Mouse (Mus musculus) R1 (cell line): Measurements from ENCODE around the gene Rex1bd.
A peak's percentile ranks its signal among the peaks of the same experiment; 100 is the strongest.

Source experiments
- DNase-seq: peaks from one replicate; pipeline ENCODE4 v3.0.0-alpha.2; 2018; ENCODE audit warnings: low read depth, low spot score

Rex1bd gene

DNA sequence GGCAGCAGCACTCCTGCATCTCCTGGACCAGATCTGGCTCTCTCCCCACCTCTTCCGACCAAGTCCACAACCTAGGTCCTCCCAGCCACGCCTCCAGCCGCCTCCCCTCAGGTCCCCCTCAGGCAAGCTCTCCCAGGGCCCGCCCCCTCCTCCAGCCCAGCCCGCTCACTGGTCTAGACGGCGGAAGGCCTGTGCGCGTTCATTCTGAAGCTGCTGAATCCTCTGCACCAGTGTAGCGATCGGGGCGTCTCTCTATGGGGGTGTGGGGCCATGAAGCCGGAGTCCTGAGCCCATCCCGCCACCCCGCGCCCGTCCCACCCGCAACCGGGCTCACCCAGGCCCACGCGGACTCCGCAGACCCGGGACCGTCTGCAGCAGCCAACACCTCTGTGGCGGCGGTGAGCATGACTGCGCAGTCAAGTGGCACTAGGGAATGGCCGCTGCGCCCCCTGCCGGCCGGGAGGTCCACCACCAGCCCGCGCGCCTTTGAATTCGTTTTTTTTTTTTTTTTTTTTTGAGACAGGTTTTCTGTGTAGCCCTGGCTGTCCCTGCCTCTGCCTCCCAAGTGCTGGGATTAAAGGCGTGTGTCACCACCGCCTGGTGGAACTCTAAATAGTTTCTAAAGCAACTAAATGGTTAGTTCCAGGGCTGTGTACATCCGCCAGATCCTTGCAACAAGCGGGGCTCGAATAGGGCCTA, at the start of gene Rex1bd:
Gene Rex1bd, minus strand, starts transcription at position 425 of the 699 bp plus-strand sequence.
- peak; percentile 99 for DNase-seq

DNA sequence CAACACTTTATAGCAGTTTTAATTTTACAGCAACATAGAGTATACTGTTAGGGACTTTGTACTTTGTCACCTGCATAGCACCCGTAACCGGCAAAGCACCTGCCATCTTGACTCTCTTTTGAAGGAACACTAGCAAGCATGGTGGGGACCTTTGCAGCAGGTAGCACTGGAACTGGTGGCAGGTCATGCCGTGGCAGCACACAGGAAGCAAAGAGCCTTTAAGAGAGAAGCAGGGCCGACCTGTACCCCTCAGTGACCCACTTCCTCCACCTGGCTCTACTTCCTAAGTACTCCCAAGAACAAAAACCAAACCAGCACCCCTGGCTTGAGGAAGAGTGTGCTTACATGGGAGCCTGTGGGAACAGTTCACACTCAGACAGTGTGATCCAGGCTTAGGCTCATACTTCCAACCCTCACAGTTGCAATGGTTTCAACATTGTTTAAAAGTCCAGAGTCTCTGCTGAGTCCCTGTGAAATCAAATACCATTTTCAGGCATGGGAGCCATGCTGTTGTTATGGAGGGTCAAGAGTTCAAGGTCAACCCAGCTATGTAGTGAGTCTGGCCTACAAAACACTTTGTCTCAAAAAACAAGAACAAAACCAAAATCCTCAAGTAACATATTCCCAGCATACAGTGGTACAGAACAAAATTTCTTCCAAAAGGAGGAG, 48.7 kb upstream of the Rex1bd start:
- DNase-seq, result peak; percentile 79

DNA sequence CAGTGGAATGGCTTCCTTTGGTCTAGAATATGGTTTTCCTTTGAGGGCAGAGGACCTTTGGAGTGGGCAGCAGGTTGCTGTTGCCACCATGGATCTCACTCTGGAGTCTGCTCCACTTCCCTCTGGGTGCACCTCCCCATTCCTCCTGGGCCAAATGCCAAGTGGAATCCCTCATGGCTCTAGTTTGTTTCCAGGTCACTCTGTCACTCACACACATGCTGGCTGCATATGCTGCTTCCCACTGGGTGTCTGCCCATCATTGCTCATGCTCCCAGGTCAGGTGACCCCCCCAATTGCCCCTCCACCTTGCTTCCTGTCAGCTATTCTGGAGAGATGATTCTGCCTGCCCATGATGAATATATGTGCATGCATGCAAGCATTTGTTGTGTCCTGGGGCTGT, 47.2 kb upstream of the Rex1bd start:
- DNase-seq, result no peak

DNA sequence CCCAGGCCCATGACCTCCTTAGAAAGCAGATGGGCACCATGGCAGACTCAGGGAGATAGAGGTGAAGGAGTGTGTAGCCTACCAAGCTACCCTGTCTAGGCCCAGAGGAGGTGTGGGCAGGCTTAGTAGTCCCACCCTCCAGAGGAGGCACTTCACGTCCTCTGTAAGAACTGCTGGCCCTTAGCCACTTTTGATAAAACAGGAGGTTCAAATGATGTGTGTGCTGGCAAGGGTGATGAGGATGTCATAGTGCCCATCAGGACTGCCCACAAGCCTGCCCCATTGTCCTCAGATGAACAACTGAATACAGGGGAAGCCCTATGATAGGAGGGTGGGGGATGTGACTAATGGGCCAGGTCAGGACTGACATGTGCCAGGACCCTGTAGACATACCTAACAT, 46.3 kb upstream of the Rex1bd start:
- no peak for DNase-seq

DNA sequence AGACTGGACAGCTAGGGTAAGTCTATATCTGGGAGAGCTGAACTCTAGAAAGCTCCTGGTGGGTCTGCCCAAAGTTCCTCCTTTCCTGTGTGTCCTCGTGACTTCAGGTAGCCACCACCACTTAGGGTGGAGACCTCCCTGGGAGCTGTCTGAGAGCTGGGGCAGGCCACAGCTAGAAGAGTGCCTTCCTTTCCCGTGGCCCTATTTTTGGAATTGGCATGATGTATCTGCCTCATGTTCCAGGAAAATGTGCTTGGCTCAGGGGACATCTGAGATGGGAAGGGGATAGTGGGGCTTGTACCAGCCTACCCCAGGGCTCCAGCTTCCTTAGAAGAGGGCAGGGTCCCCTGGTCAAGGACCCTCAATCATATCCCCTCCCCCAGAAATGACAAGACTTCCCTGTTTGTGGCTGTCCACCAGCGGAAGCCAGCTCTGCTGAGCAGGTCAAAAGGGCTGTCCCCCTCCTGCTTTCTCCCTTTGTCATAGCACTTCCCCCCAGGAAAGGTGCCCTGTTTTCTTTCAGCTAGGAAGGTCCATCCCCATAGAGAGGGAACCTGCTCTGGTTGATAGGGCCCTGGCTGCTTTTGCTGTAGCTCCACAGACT, 45.1 kb upstream of the Rex1bd start:
- DNase-seq, result no peak

DNA sequence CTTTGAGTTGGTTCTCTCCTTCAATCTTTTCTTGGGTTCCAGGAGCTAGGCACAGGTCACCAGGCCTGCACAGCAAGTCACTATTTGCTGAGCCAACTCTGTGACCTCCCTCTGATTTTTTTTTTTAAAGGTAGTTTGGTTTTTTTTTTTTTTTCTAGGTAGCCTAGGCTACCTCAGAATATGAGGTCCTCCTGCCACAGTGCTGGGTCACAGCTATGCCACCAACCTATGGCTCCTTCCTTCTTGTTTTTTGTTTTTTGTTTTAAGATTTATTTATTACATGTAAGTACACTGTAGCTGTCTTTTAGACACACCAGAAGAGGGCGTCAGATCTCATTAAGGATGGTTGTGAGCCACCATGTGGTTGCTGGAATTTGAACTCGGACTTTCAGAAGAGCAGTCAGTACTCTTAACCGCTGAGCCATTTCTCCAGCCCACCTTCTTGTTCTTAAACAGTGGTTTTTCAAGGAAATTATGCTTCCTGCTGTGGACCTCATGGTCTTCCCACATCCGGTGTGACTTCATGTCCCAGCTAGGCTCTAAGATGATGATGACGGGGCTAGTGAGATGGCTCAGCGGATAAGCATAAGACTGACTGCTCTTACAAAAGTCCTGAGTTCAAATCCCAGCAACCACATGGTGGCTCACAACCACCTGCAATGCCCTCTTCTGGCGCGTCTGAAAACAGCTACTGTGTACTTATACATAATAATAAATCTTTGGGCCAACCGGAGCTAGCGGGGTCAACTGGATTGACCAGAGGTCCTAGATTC, 43.0 kb upstream of the Rex1bd start:
- no peak for DNase-seq

DNA sequence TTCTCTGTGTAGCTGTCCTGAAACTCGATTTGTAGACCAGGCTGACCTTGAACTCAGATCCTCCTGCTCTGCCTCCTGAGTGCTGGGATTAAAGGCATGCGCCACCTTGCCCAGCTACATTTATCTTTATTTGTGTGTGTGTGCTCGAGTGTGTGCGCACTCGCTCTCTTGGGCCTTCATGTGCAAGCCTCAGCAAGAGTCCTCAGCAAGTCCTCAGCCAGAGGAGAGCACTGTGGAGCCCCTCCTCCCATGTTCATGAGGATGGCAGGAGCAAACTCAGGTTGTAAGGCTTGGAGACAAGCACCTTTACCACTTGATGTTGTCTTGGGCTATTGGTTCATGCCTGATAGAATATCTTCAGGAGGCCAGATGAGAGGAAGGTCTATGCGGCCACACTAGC, 41.2 kb upstream of the Rex1bd start:
- no peak for DNase-seq

DNA sequence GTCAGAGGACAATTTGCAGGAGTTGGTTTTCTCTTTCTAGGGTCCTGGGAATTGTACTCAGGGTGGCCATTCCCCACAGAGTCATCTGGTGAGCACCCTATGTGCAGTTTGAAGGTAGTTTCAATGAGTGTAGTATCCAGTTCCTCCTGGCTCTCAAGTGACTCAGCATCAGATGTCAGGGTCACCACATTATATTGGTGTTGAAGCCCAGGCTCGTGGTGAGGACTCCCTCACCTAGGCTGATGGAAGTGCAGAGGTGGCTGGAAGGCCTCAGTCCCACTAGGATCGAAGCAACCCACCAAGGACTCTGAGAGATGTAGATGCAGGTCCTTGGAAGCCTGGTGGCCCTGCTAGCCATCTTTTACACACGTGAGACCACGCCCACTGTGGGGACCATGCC, 39.9 kb upstream of the Rex1bd start:
- no peak for DNase-seq

DNA sequence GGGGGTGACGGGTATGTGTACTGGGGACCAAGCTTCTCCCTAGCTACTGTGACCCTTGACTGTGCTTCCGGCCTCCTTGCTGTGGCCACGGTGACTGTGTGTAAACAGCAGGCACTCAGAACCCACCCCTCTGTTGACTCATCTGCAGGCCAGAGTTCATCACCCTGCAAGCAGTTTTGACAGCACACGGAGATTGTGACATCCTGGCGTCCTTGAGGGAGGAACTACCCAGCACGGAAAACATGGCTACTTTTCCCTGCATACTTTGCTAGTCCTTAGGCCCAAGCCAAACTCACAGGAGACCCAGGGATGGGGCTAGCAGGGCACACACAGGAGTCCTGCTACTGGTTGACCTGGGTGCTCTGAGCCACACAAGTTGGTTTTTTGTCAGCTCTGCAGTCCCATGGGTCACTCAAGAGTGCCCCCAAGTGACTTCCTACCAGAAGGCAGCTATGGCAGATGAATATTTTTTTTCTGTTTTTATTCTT, 37.7 kb upstream of the Rex1bd start:
- no peak for DNase-seq

DNA sequence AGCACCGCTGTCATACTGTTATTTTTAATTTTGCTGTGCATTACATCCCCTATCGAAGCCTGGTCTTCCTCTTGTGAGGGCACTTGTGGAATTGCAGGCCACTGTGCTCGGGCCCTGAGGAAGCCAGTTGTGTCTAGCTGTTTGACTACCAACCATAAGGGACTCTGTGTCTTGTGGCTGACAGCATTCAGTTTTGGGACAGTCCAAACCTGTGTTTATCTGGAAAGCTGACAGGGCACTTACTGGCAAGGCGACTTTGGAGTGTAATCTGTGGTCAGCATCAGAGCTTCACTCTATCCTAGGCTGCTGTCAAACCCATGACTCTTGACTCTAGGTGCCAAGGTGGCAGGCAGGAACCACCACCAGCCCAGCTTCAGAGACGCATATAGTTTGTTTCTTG, 34.5 kb upstream of the Rex1bd start:
- no peak for DNase-seq

DNA sequence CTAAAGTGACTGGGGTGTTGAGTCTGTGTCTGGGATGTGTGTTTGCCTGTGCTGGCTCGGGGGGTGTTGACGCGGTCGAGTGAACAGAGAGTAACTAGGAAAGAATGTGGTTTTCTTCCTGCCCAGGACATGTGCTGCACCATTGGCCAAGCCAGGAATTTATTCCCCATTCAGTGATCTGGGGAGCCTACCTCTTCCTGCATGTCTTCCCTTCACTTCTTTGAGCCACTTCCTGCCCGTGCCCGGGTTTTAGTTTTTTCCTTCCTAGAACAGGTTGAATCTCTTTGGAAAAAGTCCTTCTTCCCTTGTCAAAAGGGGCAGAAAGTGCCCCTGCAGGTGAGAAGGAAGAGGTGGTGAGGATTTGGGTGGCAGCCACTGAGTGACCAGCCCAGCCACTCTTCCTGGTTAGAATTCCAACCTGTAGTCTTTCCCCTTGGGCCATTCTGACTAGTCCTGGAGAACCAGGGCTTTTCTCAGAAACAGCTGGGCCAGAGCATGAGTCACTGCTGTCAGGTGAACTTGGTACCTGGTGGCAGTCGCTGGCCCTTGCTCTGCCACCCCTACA, 34.0 kb upstream of the Rex1bd start:
- DNase-seq, result no peak

DNA sequence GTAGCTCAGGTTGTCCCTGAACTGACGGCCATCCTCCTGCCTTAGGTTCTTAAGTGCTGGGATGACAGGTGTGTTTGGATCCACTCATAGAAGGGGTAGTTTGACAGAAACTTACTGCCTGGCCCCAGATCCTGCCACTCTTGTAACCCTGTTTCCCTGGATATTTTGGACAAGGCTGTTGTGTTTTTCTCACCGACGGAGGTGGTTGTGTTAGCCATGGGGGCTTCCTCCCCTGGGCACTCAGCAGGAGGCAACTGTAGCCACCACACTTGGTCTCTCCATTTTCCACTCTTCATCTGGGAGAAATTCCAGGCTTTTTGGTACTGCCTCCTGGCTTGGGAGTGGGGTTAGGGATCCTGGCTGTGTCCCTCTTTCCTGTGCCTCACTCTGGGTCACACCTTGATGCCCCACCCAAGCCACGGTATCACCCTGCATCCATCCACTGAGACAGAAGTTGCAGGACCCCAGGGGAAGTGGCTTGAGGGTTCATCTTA, 33.5 kb upstream of the Rex1bd start:
- DNase-seq, result no peak

DNA sequence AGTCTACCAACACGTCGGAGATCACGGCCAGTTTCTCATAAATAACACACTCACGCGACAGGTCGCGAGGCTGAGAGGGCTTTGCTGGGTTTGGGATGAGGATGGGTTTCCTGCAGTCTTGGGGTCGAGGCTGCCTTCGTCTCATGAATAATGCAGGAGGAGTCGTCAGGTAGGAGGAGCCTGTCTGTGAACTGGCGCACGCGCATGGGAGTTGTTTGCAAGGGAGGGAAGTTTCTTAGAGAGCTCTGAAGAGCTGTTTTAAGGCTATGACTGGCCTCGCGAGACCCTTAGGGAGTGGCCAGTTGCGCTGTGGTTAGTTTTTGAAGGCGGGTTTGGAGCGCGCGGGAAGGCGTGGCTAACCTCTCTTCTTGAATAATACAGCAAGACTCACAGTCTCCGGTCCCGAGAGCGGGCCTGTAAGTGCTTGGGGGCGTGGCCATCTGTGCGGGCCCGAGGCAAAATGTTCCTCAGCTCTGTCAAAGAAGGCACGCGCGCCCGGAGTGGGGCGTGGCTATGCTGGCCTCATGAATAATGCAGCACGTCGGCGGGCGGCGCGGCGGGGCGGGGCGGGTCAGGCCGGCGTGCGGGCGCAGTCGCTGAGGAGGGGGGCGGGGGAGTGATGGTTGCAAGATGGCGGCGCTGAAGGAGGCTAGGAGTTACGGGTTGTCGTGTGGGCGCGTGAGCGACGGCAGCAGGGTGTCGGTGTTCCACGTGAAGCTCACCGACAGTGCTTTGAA, 32.7 kb upstream of the Rex1bd start, which contains the start of gene Ell:
Gene Ell, plus strand, starts transcription at position 381 of the 737 bp plus-strand sequence.
- peak; percentile 99 for DNase-seq

DNA sequence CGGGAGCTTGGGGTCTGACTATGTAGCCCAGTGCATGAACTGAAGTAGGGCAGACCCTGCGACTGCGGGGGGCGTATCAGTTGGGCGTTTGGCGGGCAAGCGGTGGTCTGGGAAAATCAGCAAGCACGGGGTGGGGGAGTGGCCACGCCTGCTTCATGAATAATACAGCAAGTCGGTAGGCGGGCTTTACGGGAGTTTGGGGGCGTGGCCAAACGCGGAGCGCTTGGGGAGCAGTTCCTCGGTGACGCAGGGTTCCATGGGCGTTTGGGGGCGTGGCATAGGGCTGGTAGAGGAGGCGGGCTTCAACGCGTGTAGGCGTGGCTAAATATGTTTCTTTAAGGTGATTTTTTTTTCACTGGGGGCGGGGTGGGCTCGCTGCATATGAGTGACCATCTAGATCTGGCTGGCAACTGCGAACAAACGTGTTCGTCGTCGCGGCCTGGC, 32.1 kb upstream of the Rex1bd start:
- peak; percentile 98 for DNase-seq

DNA sequence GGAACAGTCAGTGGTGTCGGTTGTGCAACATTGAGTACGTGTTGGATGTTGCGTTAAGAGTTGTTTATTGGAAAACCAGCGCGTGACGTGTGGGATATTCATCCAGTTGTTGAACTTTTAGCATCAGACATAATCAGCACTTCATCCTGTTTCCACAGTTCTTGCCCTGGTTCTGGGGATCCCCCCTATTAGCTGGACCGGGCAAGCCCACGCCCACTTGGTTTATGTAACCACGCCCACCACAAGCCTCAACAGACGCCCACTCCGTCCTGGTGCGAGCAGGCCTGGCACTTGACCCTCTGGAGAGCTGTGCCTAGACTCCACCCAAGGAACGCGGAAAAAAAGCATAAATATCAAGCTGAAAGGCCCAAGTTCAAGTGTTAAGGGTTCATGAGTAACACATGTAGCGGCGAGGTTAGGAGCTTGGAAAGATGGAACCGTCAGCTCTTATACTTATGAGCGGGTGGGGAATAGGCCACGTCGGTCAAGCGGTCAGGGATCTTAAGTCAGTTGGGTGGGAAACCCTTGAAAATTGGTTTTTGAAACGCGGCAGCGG, 31.6 kb upstream of the Rex1bd start:
- peak; percentile 84 for DNase-seq

DNA sequence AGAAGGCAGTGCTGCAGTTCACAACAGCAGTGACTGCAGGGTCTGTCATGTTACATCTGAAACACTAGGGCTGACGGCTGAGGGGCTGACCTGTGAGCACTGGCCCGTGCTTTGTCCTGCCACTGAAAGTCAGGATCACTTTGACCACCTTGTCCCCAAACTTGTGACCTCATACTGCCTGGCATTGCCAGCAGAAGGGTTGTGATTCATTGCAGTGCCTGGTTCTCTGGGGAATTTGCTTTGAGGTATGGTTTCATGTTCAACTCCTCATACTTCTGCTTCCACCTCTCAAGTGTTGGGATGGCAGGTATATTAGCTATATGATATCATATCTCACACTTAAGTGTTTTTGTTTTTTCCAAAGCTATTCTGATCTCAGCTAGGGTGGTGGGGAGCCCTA, 29.1 kb upstream of the Rex1bd start:
- no peak for DNase-seq

DNA sequence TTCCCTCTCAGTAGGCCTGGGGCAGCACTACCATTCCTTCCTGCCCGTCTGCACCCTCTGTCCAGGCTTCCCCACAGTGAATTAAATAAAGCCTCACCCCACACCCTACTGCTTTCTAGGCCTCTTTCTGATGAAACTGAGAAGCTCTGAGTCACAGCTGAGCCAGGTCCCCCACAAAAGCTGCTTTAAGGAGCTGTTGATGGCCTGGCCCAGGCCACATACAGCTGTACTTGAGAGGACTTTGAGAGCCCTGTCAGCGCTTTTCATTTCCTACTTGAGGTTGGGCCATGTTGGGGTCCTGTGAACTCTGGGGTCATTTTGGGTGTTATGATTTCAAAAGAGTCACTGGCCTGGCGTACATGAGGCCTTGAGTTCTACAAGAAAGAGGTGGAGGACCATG, 28.7 kb upstream of the Rex1bd start:
- DNase-seq, result no peak

DNA sequence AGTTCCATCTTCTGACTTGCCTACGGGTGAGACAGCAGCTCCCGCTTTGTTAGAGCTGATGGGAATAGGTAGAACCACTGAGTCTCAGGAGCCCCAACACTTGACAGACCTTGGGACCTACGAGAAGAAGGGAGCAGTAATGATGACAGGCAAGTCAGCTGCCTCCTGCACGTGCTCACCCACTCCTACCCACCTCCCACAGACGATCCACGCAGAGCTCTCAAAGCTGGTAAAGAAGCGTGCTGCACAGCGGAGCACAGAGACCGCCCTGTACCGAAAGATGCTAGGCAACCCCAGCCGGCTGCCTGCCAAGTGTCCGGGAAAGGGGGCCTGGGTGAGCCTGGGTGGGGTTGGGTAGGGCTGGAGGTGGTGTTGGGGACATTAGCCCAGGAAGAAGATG, 27.7 kb upstream of the Rex1bd start:
- DNase-seq, result no peak

DNA sequence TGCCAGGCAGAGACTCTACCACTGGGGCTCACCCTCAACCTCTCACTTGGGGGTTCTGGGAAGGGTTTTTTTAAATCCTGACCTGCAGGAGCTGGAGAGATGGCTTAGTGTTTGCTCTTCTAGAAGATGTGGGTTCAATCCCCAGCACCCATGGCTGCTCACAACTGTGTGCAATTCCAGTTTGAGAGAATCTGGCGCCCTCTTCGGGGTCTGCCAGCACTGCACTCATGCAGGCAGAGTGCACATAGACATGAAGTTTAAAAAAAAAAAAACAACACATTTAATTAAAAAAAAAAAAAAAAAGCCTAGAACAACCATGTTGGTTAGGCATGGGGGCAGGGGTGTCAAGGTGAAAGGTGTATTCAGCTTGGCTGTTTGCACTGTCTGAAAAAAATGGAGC, 23.8 kb upstream of the Rex1bd start:
- DNase-seq, result no peak

DNA sequence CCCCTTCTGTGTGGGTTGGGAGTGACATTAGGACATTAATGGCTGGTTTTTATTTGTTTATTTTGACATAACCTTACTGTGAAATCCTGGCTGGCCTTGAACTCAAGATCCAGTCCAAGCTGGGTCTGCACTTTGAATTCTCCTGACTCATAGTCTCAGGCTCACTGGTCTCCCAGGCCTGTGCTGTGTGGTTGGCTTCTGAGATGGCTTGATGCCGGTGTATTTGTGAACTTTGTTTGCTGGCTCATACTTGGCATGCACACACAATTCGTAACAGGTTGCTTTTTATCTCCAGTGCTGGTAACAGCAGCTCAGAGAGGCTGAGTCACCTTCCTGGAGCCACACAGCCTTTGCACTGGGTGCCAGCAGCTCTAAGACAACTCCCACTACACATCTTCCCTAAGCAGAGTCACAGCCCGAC, 23.2 kb upstream of the Rex1bd start:
- no peak for DNase-seq
